ENCODE assay signal across 27 mouse cellular contexts in the genomic region with DNA sequence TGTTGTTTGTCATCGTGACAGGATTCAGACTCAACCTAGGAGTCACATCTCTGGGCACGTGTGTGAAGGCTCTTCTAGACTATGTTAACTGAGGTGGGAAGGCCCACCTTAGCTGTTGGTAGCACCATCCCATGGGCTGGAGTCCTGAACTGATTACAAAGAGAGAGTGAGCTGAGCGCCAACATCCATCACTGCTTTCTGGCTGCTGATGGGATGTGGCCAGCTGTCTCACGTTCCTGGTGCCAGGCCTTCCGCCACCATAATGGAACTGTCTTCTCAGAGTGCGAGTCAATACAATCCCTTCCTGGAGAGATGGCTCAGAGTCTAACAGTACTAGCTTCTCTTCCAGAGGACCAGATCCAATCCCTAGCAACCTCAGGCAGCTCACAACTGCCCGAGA.
"Had no signal": no experiment of that assay in that cellular context is flagged by ENCODE, and none has a peak within 500 bp of the region (broad histone marks: within the 10 kb centered on the region; RNA-seq: fewer than 3 reads in every experiment).

No protein-coding gene starts in this region.

- H3K9me3 ChIP-seq: heart, embryonic 13.5 days; heart, embryonic 15.5 days; hindbrain, embryonic 10.5 days; hindbrain, embryonic 12.5 days; intestine, embryonic 15.5 days; limb, embryonic 10.5 days; limb, embryonic 12.5 days; liver, embryonic 13.5 days had no signal

- H3K27ac ChIP-seq: gastrocnemius, adult 2 months; heart, adult 2 months; heart, embryonic 13.5 days; heart, embryonic 15.5 days; hindbrain, embryonic 10.5 days; hindbrain, embryonic 12.5 days; hindbrain, embryonic 14.5 days; intestine, embryonic 15.5 days; layer of hippocampus, adult 2 months; limb, embryonic 10.5 days; limb, embryonic 12.5 days; liver, embryonic 13.5 days had no signal

- DNase-seq: gastrocnemius, adult 2 months; gastrocnemius, postnatal 10 days; gastrocnemius, postnatal 25 days; heart, adult 2 months; heart, postnatal 14 days; heart, postnatal 4 days; kidney, adult 18-20 months; kidney, adult 8-10 months; kidney, postnatal 10 days; kidney, postnatal 25 days; kidney, postnatal 4 days; liver; liver, embryonic 13.5 days had no signal

- H3K4me1 ChIP-seq: intestine, embryonic 15.5 days; liver, embryonic 13.5 days had no signal

- H3K4me3 ChIP-seq: gastrocnemius, adult 2 months; heart, adult 2 months; heart, embryonic 13.5 days; heart, embryonic 15.5 days; hindbrain, embryonic 10.5 days; hindbrain, embryonic 12.5 days; intestine, embryonic 15.5 days; layer of hippocampus, adult 2 months; limb, embryonic 10.5 days; limb, embryonic 12.5 days; liver, embryonic 13.5 days had no signal

- H3K4me2 ChIP-seq: heart, embryonic 11.5 days; heart, embryonic 13.5 days; heart, embryonic 15.5 days; hindbrain, embryonic 12.5 days; hindbrain, embryonic 14.5 days; intestine, embryonic 15.5 days; limb, embryonic 12.5 days; liver, embryonic 11.5 days; liver, embryonic 13.5 days had no signal

- H3K36me3 ChIP-seq: heart, embryonic 13.5 days; heart, embryonic 15.5 days; hindbrain, embryonic 10.5 days; hindbrain, embryonic 12.5 days; intestine, embryonic 15.5 days; limb, embryonic 10.5 days; limb, embryonic 12.5 days; liver, embryonic 13.5 days had no signal

- ATAC-seq: hindbrain, embryonic 16.5 days; inflammation-experienced regulatory T-cells, adult 6 months; intestine, embryonic 15.5 days; intestine, postnatal 0 days had no signal

- H3K9ac ChIP-seq: heart, embryonic 13.5 days; heart, embryonic 15.5 days; hindbrain, embryonic 12.5 days; hindbrain, embryonic 14.5 days; intestine, embryonic 15.5 days; limb, embryonic 12.5 days; liver, embryonic 13.5 days had no signal

- H3K27me3 ChIP-seq: intestine, embryonic 15.5 days; liver, embryonic 13.5 days had no signal
